Mouse (Mus musculus): Measurements from ENCODE around the gene Tmem63b. TPM values are rescaled to one million over a fixed set of nuclear protein-coding genes. Genes with fewer than 3 reads are reported as not detected.

Gene Tmem63b
- polyA plus RNA-seq, 1 experiment: 26.5 TPM

DNA sequence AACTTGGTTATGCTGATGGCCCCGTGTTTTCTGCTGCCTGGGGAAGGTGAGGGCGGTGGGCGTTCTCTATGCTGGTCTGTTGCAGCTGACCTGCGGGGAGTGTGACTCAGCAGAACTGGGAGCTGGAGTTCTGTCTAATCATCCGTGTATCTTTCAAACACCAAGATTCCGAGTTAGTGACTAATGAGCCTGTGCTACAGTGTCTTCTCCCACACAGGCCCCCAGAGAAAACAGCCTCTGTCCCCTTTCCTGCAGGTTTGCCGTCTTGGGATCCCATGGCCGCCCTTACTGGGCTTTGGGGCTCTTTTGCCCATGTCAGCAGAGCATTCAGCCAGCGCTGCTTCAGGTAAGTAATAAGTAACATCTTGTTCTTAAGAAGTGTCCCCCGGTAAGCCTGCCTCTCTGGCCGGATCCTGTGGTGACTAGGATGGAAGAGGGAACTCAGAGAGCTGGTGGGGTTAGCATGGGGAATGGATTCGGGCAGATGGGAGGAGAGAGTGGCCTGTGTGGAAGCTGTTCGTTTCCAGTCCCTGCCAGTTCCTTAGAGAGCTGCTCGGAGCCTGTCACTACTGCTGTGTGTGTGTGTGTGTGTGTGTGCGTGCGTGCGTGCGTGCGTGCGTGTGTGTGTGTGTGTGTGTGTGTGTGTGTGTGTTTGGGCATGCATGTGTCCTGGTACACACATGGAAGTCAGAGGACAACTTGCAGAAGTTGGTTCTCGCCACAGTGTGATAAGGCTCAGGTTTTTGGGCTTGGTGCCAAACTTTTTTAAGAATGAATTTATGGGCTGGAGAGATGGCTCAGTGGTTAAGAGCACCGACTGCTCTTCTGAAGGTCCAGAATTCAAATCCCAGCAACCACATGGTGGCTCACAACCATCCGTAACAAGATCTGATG, 8.8 kb upstream of the Tmem63b start:
- H3K4me3 ChIP-seq (replicated peaks): peak overlapping the region; percentile 79
- H3K9me3 ChIP-seq: no peaks in the 10 kb centered on the region
- peaks cover 85% of the 10 kb centered on the region for H3K4me1 ChIP-seq
- TF ChIP-seq FLI1 (IDR thresholded peaks at IDR 0.05; ENCODE audit: low read length) (no peak), GATA1 (IDR thresholded peaks at IDR 0.05; ENCODE audit: borderline replicate concordance, low read length) (no peak)
- H3K27me3 ChIP-seq (replicated peaks): no peaks in the 10 kb centered on the region
- H3K36me3 ChIP-seq (replicated peaks; ENCODE audit: low read length): peaks cover 56% of the 10 kb centered on the region

DNA sequence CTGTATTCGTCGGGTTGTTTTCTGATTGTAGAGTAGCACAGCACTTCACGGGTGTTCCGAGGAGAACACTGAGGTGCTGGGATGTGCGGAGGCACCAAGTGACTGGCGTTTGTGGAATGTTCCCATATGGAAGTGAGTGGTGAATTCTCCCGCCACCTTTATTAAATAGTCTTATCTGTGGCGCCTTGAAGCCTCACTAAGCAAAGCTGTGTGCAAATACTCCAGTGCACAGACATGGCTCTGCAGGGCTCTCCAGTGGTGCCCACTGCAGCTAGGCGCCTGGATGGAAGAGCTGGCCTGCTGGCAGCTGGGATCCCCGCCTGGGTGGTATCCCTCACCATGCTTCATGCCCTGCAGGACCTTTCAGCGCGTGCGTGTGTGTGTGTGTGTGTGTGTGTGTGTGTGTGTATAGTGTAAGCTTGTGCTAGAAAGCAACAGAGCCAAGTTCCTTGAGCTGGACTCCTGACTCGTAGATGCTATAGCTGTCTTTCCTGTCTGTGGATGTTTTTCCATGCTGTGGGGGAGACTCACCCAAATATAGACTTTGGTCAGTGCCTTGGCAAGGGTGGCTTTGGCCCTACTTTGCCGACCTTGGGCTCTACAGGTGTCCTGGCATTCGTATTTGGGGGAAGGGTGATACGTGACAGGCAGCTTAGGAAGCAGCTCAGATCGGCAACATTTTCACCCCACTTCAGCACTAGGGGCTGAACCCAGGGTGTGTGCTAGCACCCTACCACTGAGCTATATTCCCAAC, 7.3 kb upstream of the Tmem63b start:
- no peaks in the 10 kb centered on the region for H3K27me3 ChIP-seq (replicated peaks)

DNA sequence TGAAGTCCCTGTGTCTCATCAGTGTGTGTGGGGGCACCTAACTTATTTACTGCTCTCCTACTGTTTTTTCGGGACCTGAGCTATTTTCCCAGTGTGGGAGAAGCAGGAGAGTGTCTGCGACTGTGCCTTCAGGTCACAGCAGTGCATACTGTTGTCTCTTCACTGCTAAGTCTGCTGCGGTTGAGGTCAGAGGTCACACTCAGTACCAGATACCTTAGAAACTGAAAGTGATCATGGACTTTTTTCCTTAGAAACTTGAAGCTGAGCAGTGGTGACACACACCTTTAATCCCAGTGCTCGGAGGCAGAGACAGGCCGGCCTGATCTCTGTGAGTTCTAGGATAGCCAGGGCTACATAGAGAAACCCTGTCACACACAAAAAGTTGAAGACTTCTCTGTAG, 5.5 kb upstream of the Tmem63b start:
- Histone ChIP-seq H3K4me1 (peaks cover 78% of the 10 kb centered on the region), H3K27me3 (replicated peaks) (no peaks in the 10 kb centered on the region), H3K36me3 (replicated peaks; ENCODE audit: low read length) (peaks cover 38% of the 10 kb centered on the region)

More for the DNA sequence above, 7.3 kb upstream of the Tmem63b start:
- Histone ChIP-seq H3K9me3 (no peaks in the 10 kb centered on the region), H3K36me3 (replicated peaks; ENCODE audit: low read length) (peaks cover 53% of the 10 kb centered on the region), H3K4me1 (peaks cover 75% of the 10 kb centered on the region), H3K4me3 (replicated peaks) (peak overlapping the region; percentile 44)
- TF ChIP-seq GATA1 (IDR thresholded peaks at IDR 0.05; ENCODE audit: borderline replicate concordance, low read length) (no peak), FLI1 (IDR thresholded peaks at IDR 0.05; ENCODE audit: low read length) (no peak)

DNA sequence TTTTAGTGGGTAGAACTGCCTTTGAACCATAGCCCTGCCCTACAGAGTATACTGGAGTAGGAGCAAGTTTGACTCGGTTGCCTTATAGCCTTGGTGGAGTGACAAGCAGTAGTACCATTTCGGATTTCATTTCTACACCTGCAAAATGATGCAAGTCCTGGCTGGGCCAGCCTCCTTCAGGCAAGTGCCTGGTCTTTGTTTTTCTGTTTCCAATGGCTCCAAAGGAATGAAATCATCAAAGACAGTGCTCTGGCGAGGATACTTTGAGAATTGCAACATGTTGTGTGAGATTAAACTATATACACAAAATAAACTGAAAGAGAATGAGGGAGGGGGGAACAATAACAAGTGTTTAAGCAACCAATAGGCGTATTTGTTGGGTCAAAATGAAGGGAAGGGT, 3.3 kb upstream of the Tmem63b start:
- Histone ChIP-seq H3K36me3 (replicated peaks; ENCODE audit: low read length) (peaks cover 28% of the 10 kb centered on the region), H3K4me1 (peaks cover 67% of the 10 kb centered on the region)

More for the DNA sequence above, 5.5 kb upstream of the Tmem63b start:
- TF ChIP-seq GATA1 (IDR thresholded peaks at IDR 0.05; ENCODE audit: borderline replicate concordance, low read length): no peak
- no peak for TF ChIP-seq FLI1 (IDR thresholded peaks at IDR 0.05; ENCODE audit: low read length)
- Histone ChIP-seq H3K4me3 (replicated peaks) (no peak overlapping the region), H3K9me3 (no peaks in the 10 kb centered on the region)

DNA sequence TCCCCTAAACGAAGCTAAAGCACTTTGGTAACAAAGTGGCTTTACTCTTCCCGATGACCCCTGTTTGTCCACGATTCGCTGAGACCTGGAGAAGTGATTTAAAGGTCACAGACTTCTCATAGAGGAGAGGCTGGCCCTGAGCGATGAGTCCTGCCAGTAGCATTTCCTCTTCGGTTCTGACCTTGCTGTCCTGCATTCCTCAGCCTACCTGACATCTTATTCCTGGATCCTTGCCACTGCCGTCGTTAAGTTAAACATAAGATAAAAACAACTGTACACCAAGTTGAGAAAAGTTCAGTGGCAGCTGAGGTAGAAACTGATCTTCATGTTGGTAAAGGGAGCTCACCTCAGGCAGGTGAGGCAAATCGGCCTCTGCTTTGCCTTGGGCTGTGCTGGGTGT, 2.4 kb upstream of the Tmem63b start:
- no peak for TF ChIP-seq FLI1 (IDR thresholded peaks at IDR 0.05; ENCODE audit: low read length)
- no peak for TF ChIP-seq GATA1 (IDR thresholded peaks at IDR 0.05; ENCODE audit: borderline replicate concordance, low read length)
- H3K9me3 ChIP-seq: no peaks in the 10 kb centered on the region
- peaks cover 28% of the 10 kb centered on the region for H3K36me3 ChIP-seq (replicated peaks; ENCODE audit: low read length)
- H3K4me3 ChIP-seq (replicated peaks): no peak overlapping the region
- peaks cover 65% of the 10 kb centered on the region for H3K4me1 ChIP-seq
- H3K27me3 ChIP-seq (replicated peaks): no peaks in the 10 kb centered on the region

More for the DNA sequence above, 3.3 kb upstream of the Tmem63b start:
- Histone ChIP-seq H3K27me3 (replicated peaks) (no peaks in the 10 kb centered on the region), H3K9me3 (no peaks in the 10 kb centered on the region), H3K4me3 (replicated peaks) (no peak overlapping the region)
- no peak for TF ChIP-seq FLI1 (IDR thresholded peaks at IDR 0.05; ENCODE audit: low read length)
- TF ChIP-seq GATA1 (IDR thresholded peaks at IDR 0.05; ENCODE audit: borderline replicate concordance, low read length): no peak

DNA sequence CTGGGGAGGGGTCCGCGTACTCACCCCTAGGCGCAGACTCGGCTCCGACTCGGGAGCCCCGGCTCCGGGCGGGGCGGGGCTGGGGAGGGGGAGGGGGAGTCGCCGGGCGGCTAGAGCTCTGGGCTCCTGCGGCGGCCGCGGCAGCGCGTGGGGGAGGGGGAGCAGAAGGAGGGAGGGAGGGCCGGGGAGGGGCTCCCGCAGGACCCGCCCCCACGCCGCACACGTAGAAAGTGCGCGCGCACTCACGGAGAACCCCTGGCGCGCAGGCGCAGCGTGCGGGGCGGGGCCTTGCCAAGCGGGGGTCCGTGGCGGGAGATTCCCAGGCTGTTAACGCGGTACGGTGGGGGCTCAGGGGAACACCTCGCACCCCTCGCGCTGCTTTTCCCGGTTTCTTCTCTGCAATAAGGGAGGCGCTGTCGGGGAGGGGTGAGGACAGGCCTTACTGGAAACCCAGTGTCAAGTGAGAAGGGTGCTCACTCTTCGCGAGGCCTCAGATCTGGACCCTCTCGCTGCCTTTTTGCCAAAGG, 549 bp downstream of the Tmem63b start, which contains the start of gene Mrpl14:
Mrpl14 (plus strand) TSS at position 230 of the 527 bp plus-strand sequence.
- Histone ChIP-seq H3K4me1 (peaks cover 49% of the 10 kb centered on the region), H3K4me3 (replicated peaks) (peak within 1 kb of the TSS; percentile 97), H3K9me3 (no peaks in the 10 kb centered on the region), H3K27me3 (replicated peaks) (no peaks in the 10 kb centered on the region), H3K36me3 (replicated peaks; ENCODE audit: low read length) (peaks cover 14% of the 10 kb centered on the region)
- TF ChIP-seq FLI1 (IDR thresholded peaks at IDR 0.05; ENCODE audit: low read length) (no peak), GATA1 (IDR thresholded peaks at IDR 0.05; ENCODE audit: borderline replicate concordance, low read length) (no peak)

DNA sequence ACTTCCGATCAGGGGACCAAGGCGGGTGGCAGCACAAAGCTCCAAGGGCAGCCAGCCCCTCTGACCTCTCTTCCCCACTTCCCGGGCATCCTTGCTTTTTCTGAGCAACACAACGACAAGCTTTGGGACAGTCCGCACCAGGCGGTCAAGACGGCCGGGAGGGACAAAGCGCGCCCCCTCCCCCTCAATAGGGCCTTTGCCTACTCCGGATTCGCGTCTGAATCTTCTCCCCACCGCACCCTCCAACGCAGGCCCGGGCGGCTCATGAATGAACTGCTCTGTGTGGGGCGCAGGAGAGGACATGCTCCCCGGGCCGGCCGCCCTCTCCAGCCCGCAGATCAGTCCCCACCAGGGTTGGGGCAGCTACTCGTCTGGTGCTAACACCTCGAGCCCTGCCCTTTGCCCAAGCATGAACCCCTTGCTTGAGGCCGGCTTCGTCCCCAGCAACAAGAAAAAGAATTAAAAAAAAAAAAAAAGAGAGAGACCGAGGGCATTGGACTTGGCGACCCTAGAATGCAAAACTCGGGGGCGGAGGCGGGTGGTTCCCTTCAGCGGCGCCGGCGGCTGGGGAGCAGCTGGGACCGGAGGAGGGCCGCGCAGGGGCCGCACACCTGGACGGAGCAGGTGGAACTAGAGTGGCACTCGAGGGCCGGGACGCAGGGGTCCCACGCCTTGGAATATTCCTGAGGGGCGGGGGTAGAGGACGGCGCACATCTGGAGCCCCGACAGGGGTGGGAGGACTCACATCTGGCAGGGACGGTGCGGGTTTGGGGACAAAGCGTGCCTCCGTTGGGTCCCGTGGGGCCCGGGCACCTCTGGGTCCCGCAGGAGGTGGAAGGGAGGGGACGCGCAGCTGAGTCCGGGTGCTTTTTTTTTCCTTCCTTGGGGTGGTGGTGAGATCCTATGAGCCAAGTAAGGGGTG, 1.3 kb downstream of the Tmem63b start:
- TF ChIP-seq FLI1 (IDR thresholded peaks at IDR 0.05; ENCODE audit: low read length): no peak
- no peaks in the 10 kb centered on the region for H3K27me3 ChIP-seq (replicated peaks)
- H3K4me3 ChIP-seq (replicated peaks): peak overlapping the region; percentile 97
- H3K4me1 ChIP-seq: peaks cover 56% of the 10 kb centered on the region
- H3K36me3 ChIP-seq (replicated peaks; ENCODE audit: low read length): peaks cover 11% of the 10 kb centered on the region
- no peaks in the 10 kb centered on the region for H3K9me3 ChIP-seq

DNA sequence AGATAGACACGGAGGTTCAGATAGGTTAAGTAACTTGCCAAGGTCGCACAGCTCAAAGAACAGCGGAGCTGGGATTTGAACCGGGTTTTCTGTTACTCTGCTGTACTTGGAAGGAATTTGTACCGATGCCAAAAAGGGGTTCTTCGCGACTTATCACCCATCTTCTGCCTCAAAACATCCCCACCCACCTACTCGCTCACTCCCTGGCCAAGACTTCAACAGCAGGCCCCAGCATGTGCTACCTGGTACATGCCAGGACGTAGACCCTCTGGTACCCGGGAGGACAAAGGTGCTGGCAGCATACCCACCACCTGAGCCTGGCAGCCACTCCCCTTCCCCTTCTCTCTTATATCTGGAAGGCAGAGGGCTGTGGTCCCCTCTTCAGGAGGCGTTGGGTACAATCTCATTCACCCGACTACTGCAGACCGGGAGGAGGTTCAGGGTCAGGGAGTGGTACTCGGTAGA, 2.0 kb downstream of the Tmem63b start:
- peak overlapping the region; percentile 97 for H3K4me3 ChIP-seq (replicated peaks)
- H3K36me3 ChIP-seq (replicated peaks; ENCODE audit: low read length): peaks cover 8% of the 10 kb centered on the region
- H3K9me3 ChIP-seq: no peaks in the 10 kb centered on the region
- TF ChIP-seq GATA1 (IDR thresholded peaks at IDR 0.05; ENCODE audit: borderline replicate concordance, low read length): no peak
- no peak for TF ChIP-seq FLI1 (IDR thresholded peaks at IDR 0.05; ENCODE audit: low read length)
- no peaks in the 10 kb centered on the region for H3K27me3 ChIP-seq (replicated peaks)
- H3K4me1 ChIP-seq: peaks cover 58% of the 10 kb centered on the region

DNA sequence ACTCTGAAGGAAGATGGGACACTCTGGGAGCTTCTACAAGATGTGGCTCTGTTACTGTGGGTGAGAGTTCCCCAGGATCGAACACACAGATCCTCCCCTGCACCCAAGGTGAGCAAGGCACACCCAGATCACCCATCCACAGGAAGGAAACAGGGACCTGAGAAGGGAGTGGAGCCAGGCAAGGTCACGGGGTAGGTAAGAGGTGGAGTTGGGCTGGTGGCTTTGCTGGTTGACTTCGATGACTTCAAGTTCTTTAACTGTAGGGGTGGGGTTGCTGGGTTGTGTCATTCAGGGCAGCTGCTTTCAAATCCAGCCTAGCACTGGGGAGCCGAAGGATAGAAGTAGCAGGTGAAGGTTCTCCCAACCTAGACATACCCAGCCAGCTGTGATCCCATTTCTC, 3.9 kb downstream of the Tmem63b start:
- Histone ChIP-seq H3K4me3 (replicated peaks) (no peak overlapping the region), H3K9me3 (no peaks in the 10 kb centered on the region), H3K4me1 (peaks cover 64% of the 10 kb centered on the region), H3K27me3 (replicated peaks) (no peaks in the 10 kb centered on the region), H3K36me3 (replicated peaks; ENCODE audit: low read length) (peaks cover 20% of the 10 kb centered on the region)
- no peak for TF ChIP-seq GATA1 (IDR thresholded peaks at IDR 0.05; ENCODE audit: borderline replicate concordance, low read length)
- no peak for TF ChIP-seq FLI1 (IDR thresholded peaks at IDR 0.05; ENCODE audit: low read length)

All from megakaryocyte, embryonic 14.5 days (primary cell).